Mouse (Mus musculus) brain, embryonic 14.5 days (tissue): ENCODE data around the gene Alyref2.

Experiments
- CTCF ChIP-seq: fragments of 200-500 bp; IDR thresholded peaks from 2 replicates; pipeline ENCODE4 v1.5.1; 2012; ENCODE audit warnings: inconsistent platforms, mild to moderate bottlenecking, moderate library complexity, borderline replicate concordance; ENCODE audit not compliant: insufficient read depth, insufficient read length; ENCODE audit errors: extremely low read depth
- POLR2A ChIP-seq: fragments of 200-500 bp; IDR thresholded peaks from 2 replicates; pipeline ENCODE4 v1.6.1; 2012; ENCODE audit warnings: mild to moderate bottlenecking, inconsistent platforms, borderline replicate concordance; ENCODE audit not compliant: poor library complexity, insufficient read depth, insufficient read length, severe bottlenecking; ENCODE audit errors: extremely low read depth

- no peak for TF ChIP-seq CTCF
- TF ChIP-seq POLR2A, result no peak
These were observed 29.8 kb upstream of the Alyref2 start for GRCm38 (mm10) chr1:171473506-171473905.
